Mouse (Mus musculus) thymus, adult 2 months (tissue): ENCODE measurements around the gene Sipa1l2.

Source experiments
- CTCF ChIP-seq: fragments of 200-500 bp; IDR thresholded peaks from 2 replicates; pipeline ENCODE4 v1.5.1; 2012; ENCODE audit warnings: mild to moderate bottlenecking, control low read depth, low read length, moderate library complexity, borderline replicate concordance; ENCODE audit not compliant: control insufficient read depth, poor library complexity, insufficient read depth; ENCODE audit errors: extremely low read depth
- POLR2A ChIP-seq: fragments of 200-500 bp; IDR thresholded peaks from 2 replicates; pipeline ENCODE4 v1.6.1; 2012; ENCODE audit warnings: mild to moderate bottlenecking, low read length, control low read depth, moderate library complexity; ENCODE audit not compliant: control insufficient read depth, poor library complexity, insufficient read depth; ENCODE audit errors: extremely low read depth

- TF ChIP-seq CTCF (no peak), POLR2A (no peak)
Observed at GRCm38 (mm10) chr8:125533709-125534108, 35.9 kb downstream of the Sipa1l2 start.
